Mouse (Mus musculus): ENCODE results near the gene Cd163. TPM values are rescaled to one million over a fixed set of nuclear protein-coding genes. Genes with fewer than 3 reads are reported as not detected.
"Not testable (repeated sequence)": the region's sequence is repeated elsewhere in the genome, so short reads cannot be mapped to it uniquely, and the experiment has no call there.

Cd163 gene
- 0.05 and 0.15 TPM in 2 replicates for polyA plus RNA-seq (2014; fragmentation: Nextera tagmentation; extraction: Ambion mirVana)

DNA sequence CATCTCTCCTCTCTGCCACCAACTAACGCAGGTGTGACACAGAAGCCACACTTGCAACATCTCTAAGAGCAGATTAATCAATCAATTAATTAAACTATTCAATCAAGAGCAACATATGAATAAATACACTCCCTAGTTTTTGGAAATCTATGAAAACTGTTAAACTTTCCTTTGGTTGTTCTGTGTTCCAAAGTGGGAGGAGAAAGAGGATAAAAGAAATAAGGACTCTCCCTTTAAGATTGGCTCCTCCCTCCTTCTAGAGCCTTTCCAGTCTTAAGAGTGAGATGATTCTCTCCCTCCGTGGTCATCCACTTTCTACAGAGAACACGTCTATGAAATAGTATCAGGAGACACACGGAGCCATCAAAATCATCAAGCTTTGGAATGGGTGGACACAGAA, at the start of gene Cd163:
Gene Cd163, plus strand, starts transcription at position 301 of the 400 bp plus-strand sequence.
- 90% methylated on average over 4 of the region's 4 CpGs for WGBS
- ATAC-seq (ENCODE audit: low read depth): no peak
- Histone ChIP-seq H3K4me1 (ENCODE audit: control insufficient read depth, insufficient read depth, low read length) (no peaks in the 10 kb centered on the region), H3K27ac (ENCODE audit: low read depth, low read length) (no peak within 1 kb of the TSS), H3K4me3 (ENCODE audit: low read depth, low read length) (no peak within 1 kb of the TSS), H3K9me3 (ENCODE audit: control insufficient read depth, low read length) (no peaks in the 10 kb centered on the region), H3K36me3 (ENCODE audit: control insufficient read depth, insufficient read depth, low read length) (no peaks in the 10 kb centered on the region), H3K9ac (replicated peaks; ENCODE audit: low read depth, low read length) (no peak within 1 kb of the TSS), H3K27me3 (ENCODE audit: control insufficient read depth, insufficient read depth, low read length) (no peaks in the 10 kb centered on the region), H3K4me2 (ENCODE audit: low read depth, low read length) (no peak within 1 kb of the TSS)

DNA sequence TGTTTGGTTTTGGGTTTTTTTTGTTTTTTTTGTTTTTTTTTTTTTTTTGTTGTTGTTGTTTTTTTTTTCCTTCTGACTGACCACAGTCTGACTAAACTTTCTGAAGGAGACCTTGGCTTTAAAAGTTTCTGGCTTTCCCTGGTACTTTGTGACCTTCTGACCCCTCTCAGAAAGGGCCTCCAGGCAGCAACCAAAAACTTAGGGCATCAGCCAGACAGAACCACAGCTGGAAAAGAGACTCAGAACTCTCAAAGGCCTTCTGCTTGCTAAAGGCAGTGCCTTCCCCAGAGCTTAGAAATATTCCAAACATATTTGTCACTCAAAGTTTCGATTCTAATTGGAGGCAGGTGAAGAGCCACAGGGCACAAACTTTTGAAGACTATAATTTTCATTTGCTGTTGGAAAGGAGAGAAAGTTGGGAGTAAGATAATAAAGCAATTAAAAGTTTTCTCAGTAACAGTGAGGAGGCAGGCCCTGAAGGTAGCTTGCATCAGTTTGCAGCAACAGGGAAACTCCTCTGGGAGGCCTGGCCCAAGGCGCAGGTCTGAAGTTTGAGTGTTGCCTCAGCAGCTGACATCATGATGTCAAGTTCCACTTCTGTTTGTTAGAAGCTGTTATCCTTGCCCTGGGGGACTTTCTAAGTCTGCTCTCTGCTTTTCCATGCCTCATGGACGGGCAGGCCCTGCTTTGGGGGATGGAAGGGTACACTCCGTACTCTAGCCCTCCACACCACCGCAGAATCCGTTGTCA, 48.6 kb upstream of the Cd163 start:
- no peak overlapping the region for H3K4me2 ChIP-seq (ENCODE audit: low read depth, low read length)
- no peaks in the 10 kb centered on the region for H3K9me3 ChIP-seq (ENCODE audit: control insufficient read depth, low read length)
- no peak overlapping the region for H3K9ac ChIP-seq (replicated peaks; ENCODE audit: low read depth, low read length)
- ATAC-seq (ENCODE audit: low read depth): no peak
- no peaks in the 10 kb centered on the region for H3K4me1 ChIP-seq (ENCODE audit: control insufficient read depth, insufficient read depth, low read length)
- no peak overlapping the region for H3K27ac ChIP-seq (ENCODE audit: low read depth, low read length)
- no peaks in the 10 kb centered on the region for H3K27me3 ChIP-seq (ENCODE audit: control insufficient read depth, insufficient read depth, low read length)
- no peaks in the 10 kb centered on the region for H3K36me3 ChIP-seq (ENCODE audit: control insufficient read depth, insufficient read depth, low read length)
- WGBS: 75% methylated on average over 6 of the region's 6 CpGs
- no peak overlapping the region for H3K4me3 ChIP-seq (ENCODE audit: low read depth, low read length)

DNA sequence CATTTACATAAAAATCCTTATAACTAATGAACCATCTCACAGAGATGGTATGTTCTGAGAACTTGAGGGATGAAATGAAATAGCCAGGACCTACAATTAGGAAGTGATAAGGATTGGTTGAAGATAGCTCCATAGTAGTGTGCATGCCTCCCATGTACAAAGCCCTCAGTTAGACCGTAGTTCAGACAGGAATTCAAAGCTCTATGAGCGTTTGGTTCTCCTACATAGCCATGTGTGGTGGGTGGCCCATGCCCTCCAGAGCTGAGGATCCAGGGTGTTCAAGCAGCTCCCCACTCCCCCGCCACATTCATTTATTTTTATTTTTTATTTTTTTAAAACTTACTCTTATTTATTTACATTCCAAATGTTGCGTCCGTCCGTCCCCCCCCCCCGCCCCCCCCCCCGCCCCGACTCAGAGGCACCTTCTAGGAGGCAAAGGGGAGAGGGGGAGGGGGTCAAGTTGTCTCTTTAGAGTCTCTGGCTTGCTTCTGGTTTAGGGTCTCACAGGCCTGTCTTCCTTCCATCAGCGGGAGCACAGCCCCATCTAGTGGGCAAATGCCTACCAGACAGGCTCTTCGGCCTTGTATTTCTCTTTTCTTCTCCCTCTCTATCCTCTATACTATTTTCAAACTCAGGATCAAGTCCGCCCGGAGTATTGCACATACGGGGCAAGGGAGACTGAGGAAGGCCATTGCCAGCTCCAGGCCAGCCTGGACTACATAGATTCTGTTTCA, 44.1 kb upstream of the Cd163 start:
- Histone ChIP-seq H3K9me3 (ENCODE audit: control insufficient read depth, low read length) (no peaks in the 10 kb centered on the region), H3K27me3 (ENCODE audit: control insufficient read depth, insufficient read depth, low read length) (no peaks in the 10 kb centered on the region), H3K27ac (ENCODE audit: low read depth, low read length) (no peak overlapping the region), H3K4me1 (ENCODE audit: control insufficient read depth, insufficient read depth, low read length) (no peaks in the 10 kb centered on the region), H3K36me3 (ENCODE audit: control insufficient read depth, insufficient read depth, low read length) (no peaks in the 10 kb centered on the region), H3K4me2 (ENCODE audit: low read depth, low read length) (no peak overlapping the region), H3K9ac (replicated peaks; ENCODE audit: low read depth, low read length) (no peak overlapping the region), H3K4me3 (ENCODE audit: low read depth, low read length) (no peak overlapping the region)
- WGBS: 23% methylated on average over 11 of the region's 14 CpGs
- peak; percentile 93 for ATAC-seq (ENCODE audit: low read depth)

DNA sequence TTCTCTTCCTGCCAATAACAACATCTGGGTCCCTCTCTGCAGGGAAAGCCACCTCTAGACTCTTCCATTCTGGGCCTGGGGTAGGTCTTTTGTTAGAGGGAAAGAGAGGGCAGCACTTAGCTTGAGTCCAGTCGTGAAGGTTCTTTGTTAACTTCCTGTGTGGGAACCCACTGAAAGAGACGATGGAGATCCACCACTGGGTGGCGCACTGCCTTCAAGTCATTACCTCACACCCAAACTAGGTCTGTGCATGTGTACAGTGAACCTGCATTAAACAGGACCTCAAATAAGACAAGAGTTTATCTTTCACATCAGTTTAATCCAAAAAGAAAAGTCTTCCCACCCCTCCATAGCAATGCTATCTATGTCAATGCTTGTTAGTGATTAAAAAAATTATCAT, 41.8 kb upstream of the Cd163 start:
- Histone ChIP-seq H3K9me3 (ENCODE audit: control insufficient read depth, low read length) (no peaks in the 10 kb centered on the region), H3K27ac (ENCODE audit: low read depth, low read length) (no peak overlapping the region), H3K4me3 (ENCODE audit: low read depth, low read length) (no peak overlapping the region), H3K27me3 (ENCODE audit: control insufficient read depth, insufficient read depth, low read length) (no peaks in the 10 kb centered on the region), H3K36me3 (ENCODE audit: control insufficient read depth, insufficient read depth, low read length) (no peaks in the 10 kb centered on the region), H3K9ac (replicated peaks; ENCODE audit: low read depth, low read length) (no peak overlapping the region), H3K4me2 (ENCODE audit: low read depth, low read length) (no peak overlapping the region), H3K4me1 (ENCODE audit: control insufficient read depth, insufficient read depth, low read length) (no peaks in the 10 kb centered on the region)
- ATAC-seq (ENCODE audit: low read depth): peak; percentile 59; the same call in 1 of the 2 replicates
- 3% methylated on average over 3 of the region's 3 CpGs for WGBS

DNA sequence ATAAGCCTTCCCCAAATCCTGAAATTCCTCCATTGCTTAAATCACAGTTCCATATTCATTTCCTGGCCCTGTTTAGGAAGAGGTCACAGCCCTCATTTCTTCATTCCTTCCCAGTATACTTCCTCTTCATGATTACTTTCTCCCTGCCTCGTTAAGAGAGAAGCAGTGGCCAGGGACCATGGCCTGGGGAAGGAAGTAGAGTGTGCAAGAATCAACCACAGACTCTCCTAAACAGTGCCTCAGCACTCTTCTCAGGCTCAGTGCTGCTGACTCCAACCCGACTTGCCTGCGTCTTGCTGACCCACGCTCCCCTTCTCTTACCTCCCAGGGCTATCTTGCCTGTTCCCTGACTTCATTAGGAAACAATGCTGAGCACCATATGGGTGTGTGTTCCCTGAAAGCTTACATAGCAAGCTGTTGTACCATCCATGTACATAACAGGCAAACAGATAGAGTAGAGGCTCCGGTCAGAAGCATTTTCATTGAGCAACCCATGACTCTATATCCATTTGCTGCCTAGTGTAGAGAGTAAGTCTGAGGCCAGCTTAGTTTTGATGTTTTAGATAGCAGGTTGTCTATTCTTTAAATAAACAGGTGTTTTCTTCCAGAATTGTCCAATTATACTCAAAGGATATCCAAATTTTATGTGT, 31.1 kb upstream of the Cd163 start:
- Histone ChIP-seq H3K9ac (replicated peaks; ENCODE audit: low read depth, low read length) (no peak overlapping the region), H3K27ac (ENCODE audit: low read depth, low read length) (no peak overlapping the region), H3K27me3 (ENCODE audit: control insufficient read depth, insufficient read depth, low read length) (no peaks in the 10 kb centered on the region), H3K4me3 (ENCODE audit: low read depth, low read length) (no peak overlapping the region), H3K36me3 (ENCODE audit: control insufficient read depth, insufficient read depth, low read length) (no peaks in the 10 kb centered on the region), H3K4me2 (ENCODE audit: low read depth, low read length) (no peak overlapping the region), H3K4me1 (ENCODE audit: control insufficient read depth, insufficient read depth, low read length) (no peaks in the 10 kb centered on the region), H3K9me3 (ENCODE audit: control insufficient read depth, low read length) (no peaks in the 10 kb centered on the region)
- WGBS: 83% methylated on average over 5 of the region's 5 CpGs
- ATAC-seq (ENCODE audit: low read depth): no peak

DNA sequence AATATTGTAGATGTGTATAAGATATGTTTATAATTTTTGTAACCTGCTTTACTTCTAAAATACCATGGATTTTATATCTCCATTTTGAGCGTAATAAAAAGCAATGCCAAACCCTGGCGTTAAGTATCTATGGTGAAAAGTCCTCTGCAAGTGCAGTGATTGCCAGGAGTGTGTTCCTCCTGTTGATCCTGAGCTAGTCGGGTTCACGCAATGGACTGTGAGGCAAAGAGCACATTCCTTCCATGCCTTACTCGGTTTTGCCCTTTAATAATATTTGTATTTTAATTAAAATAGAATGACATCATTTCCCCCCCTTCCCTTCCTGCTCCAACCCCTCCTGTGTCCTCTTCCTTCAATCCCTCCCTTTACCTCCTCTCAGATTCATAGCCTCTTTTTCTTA, 26.8 kb upstream of the Cd163 start:
- H3K4me2 ChIP-seq (ENCODE audit: low read depth, low read length): no peak overlapping the region
- no peaks in the 10 kb centered on the region for H3K4me1 ChIP-seq (ENCODE audit: control insufficient read depth, insufficient read depth, low read length)
- H3K27me3 ChIP-seq (ENCODE audit: control insufficient read depth, insufficient read depth, low read length): no peaks in the 10 kb centered on the region
- H3K36me3 ChIP-seq (ENCODE audit: control insufficient read depth, insufficient read depth, low read length): no peaks in the 10 kb centered on the region
- WGBS: 88% methylated on average over 5 of the region's 5 CpGs
- ATAC-seq (ENCODE audit: low read depth): no peak
- no peak overlapping the region for H3K4me3 ChIP-seq (ENCODE audit: low read depth, low read length)
- no peaks in the 10 kb centered on the region for H3K9me3 ChIP-seq (ENCODE audit: control insufficient read depth, low read length)
- no peak overlapping the region for H3K9ac ChIP-seq (replicated peaks; ENCODE audit: low read depth, low read length)
- H3K27ac ChIP-seq (ENCODE audit: low read depth, low read length): no peak overlapping the region

DNA sequence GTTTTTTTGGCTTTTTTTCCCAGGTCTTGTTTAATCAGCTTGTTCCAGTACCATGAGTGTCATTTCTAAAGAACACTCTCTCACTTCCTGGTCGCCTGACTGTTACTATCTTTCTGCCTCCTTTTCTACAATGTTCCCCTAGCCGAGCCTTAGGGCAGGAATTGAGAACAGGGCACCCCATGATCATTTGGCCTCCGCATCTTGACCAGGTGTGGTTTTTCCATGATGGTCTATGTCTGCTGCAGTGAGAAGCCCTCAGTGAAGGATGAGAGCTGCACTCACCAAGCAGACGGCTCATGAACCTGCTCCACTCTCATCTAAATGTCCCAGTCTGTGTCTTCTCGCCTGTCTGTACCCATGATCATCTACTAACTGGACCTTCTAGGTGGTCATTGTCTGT, 26.2 kb upstream of the Cd163 start:
- no peaks in the 10 kb centered on the region for H3K27me3 ChIP-seq (ENCODE audit: control insufficient read depth, insufficient read depth, low read length)
- no peak overlapping the region for H3K4me3 ChIP-seq (ENCODE audit: low read depth, low read length)
- no peaks in the 10 kb centered on the region for H3K36me3 ChIP-seq (ENCODE audit: control insufficient read depth, insufficient read depth, low read length)
- WGBS: 83% methylated on average over 5 of the region's 5 CpGs
- no peaks in the 10 kb centered on the region for H3K9me3 ChIP-seq (ENCODE audit: control insufficient read depth, low read length)
- H3K4me2 ChIP-seq (ENCODE audit: low read depth, low read length): no peak overlapping the region
- H3K9ac ChIP-seq (replicated peaks; ENCODE audit: low read depth, low read length): no peak overlapping the region
- H3K27ac ChIP-seq (ENCODE audit: low read depth, low read length): no peak overlapping the region
- no peaks in the 10 kb centered on the region for H3K4me1 ChIP-seq (ENCODE audit: control insufficient read depth, insufficient read depth, low read length)
- ATAC-seq (ENCODE audit: low read depth): no peak

DNA sequence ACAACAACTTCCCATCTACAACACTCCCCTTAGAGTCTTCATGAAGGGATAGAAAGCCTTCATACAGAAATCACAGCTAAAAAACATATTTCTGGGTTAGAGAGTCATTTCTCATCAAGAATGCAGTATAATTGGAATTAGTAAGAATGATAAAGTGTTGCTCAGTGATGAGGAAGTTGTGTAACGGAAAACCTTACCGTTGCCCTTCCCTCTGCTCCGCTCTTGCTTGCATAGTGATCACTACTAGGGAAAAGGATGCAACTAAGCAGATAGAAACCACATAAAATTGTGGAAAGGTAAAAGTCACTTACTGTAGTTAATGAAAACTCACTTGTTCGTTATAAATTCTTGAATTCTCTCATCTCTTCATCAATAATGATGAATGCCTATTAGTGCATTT, 21.7 kb upstream of the Cd163 start:
- Histone ChIP-seq H3K4me2 (ENCODE audit: low read depth, low read length) (no peak overlapping the region), H3K27me3 (ENCODE audit: control insufficient read depth, insufficient read depth, low read length) (no peaks in the 10 kb centered on the region)
- 95% methylated on average over 4 of the region's 4 CpGs for WGBS

DNA sequence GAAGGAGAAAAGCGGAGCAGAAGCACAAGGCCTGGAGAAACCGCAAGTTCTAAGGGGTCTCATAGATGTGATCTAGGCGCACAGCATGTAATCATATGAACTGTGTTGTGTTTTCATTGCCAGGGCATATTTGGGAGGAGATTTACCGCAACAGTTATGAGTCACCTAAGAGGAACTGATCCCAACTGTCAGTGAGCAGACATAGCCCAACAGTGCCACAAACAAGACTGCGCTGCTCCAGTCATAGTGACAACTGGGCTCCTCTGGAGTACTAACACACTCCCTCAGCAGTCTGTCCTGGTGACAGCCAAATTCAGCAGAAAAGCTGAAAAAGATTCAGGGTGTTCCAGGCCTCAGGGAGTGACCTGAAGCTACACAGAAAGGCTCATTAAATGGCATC, 7.1 kb upstream of the Cd163 start:
- not testable (repeated sequence) for H3K36me3 ChIP-seq (ENCODE audit: control insufficient read depth, insufficient read depth, low read length); H3K4me2 ChIP-seq (ENCODE audit: low read depth, low read length); H3K9ac ChIP-seq (replicated peaks; ENCODE audit: low read depth, low read length); H3K4me3 ChIP-seq (ENCODE audit: low read depth, low read length); H3K27me3 ChIP-seq (ENCODE audit: control insufficient read depth, insufficient read depth, low read length); ATAC-seq (ENCODE audit: low read depth); H3K27ac ChIP-seq (ENCODE audit: low read depth, low read length); H3K9me3 ChIP-seq (ENCODE audit: control insufficient read depth, low read length); H3K4me1 ChIP-seq (ENCODE audit: control insufficient read depth, insufficient read depth, low read length)
- WGBS: 93% methylated on average over 4 of the region's 5 CpGs

More for the DNA sequence above, 21.7 kb upstream of the Cd163 start:
- no peaks in the 10 kb centered on the region for H3K36me3 ChIP-seq (ENCODE audit: control insufficient read depth, insufficient read depth, low read length)
- H3K4me1 ChIP-seq (ENCODE audit: control insufficient read depth, insufficient read depth, low read length): no peaks in the 10 kb centered on the region
- no peak overlapping the region for H3K9ac ChIP-seq (replicated peaks; ENCODE audit: low read depth, low read length)
- H3K27ac ChIP-seq (ENCODE audit: low read depth, low read length): no peak overlapping the region
- H3K4me3 ChIP-seq (ENCODE audit: low read depth, low read length): no peak overlapping the region
- no peak for ATAC-seq (ENCODE audit: low read depth)
- no peaks in the 10 kb centered on the region for H3K9me3 ChIP-seq (ENCODE audit: control insufficient read depth, low read length)
